In genomic region chr8:48844961-48845360, GRCm38 (mm10) we compare ENCODE assay signal across 9 mouse cellular contexts. TPM values are rescaled to one million over a fixed set of nuclear protein-coding genes. Genes with fewer than 3 reads are reported as not detected.
DNase-seq lines count a peak whose midpoint lies in the region; ATAC-seq and TF ChIP-seq lines count a peak whose summit lies in the region.
"Had no signal": no experiment of that assay in that cellular context is flagged by ENCODE, and none has a peak within 500 bp of the region (broad histone marks: within the 10 kb centered on the region; RNA-seq: fewer than 3 reads in every experiment).

No protein-coding gene starts in this region.

- DNase-seq in embryo, embryonic 10.5 days (ENCODE audit: low spot score): peak; percentile 39
- DNase-seq in embryo, embryonic 11 days: no peak
- DNase-seq in embryonic facial prominence, embryonic 14.5 days (ENCODE audit: low spot score): no peak
- DNase-seq in kidney, adult 2 months: peak; percentile 43
- peak; percentile 92 for DNase-seq in midbrain, embryonic 11.5 days (ENCODE audit: low spot score, missing footprints)
- DNase-seq in spleen, adult 18-20 months: no peak
- no peak for DNase-seq in frontal cortex, postnatal 36 days (ENCODE audit: low spot score in 2 of 2)
- no peak for DNase-seq in thymus, postnatal 4 days

- 10% methylated on average over 11 of the region's 12 CpGs for WGBS in embryonic facial prominence, embryonic 14.5 days
- WGBS in kidney, adult 2 months: 19% methylated on average over 12 of the region's 12 CpGs
- 4% methylated on average over 12 of the region's 12 CpGs for WGBS in midbrain, embryonic 11.5 days

- H3K4me1 ChIP-seq in embryonic facial prominence, embryonic 14.5 days (ENCODE audit: control insufficient read depth, insufficient read depth, low read length): peaks cover 16% of the 10 kb centered on the region
- no peaks in the 10 kb centered on the region for H3K4me1 ChIP-seq in kidney, adult 2 months (ENCODE audit: control insufficient read depth, insufficient read depth, low read length)
- peaks cover 28% of the 10 kb centered on the region for H3K4me1 ChIP-seq in midbrain, embryonic 11.5 days (ENCODE audit: control insufficient read depth, insufficient read depth, low read length)

- no peaks in the 10 kb centered on the region; the same call in 1 of the 2 replicates for H3K27me3 ChIP-seq in embryonic facial prominence, embryonic 14.5 days (replicated peaks; ENCODE audit: control insufficient read depth, insufficient read depth, low read length)
- no peaks in the 10 kb centered on the region; the same call in 1 of the 2 replicates for H3K27me3 ChIP-seq in kidney, adult 2 months (replicated peaks; ENCODE audit: control insufficient read depth, insufficient read depth, low read length)
- peaks cover 21% of the 10 kb centered on the region for H3K27me3 ChIP-seq in midbrain, embryonic 11.5 days (ENCODE audit: control insufficient read depth, insufficient read depth, low read length)

- H3K9ac ChIP-seq in embryonic facial prominence, embryonic 14.5 days (ENCODE audit: low read depth, low read length): peak overlapping the region; percentile 85
- peak overlapping the region; percentile 68 for H3K9ac ChIP-seq in midbrain, embryonic 11.5 days (ENCODE audit: low read length)

- H3K4me3 ChIP-seq in embryonic facial prominence, embryonic 14.5 days (ENCODE audit: low read depth, low read length): peak overlapping the region; percentile 84
- no peak overlapping the region for H3K4me3 ChIP-seq in kidney, adult 2 months (ENCODE audit: insufficient read depth, low read depth, low read length)
- H3K4me3 ChIP-seq in midbrain, embryonic 11.5 days (ENCODE audit: low read depth, low read length): peak overlapping the region; percentile 80
- H3K4me3 ChIP-seq: megakaryocyte, embryonic 14.5 days had no signal

- no peak overlapping the region for H3K27ac ChIP-seq in embryonic facial prominence, embryonic 14.5 days (replicated peaks; ENCODE audit: low read depth, low read length)
- H3K27ac ChIP-seq in kidney, adult 2 months (ENCODE audit: insufficient read depth, low read depth, low read length): no peak overlapping the region
- H3K27ac ChIP-seq in midbrain, embryonic 11.5 days (ENCODE audit: low read depth, low read length): peak overlapping the region; percentile 28; the same call in 1 of the 2 replicates

- no peak for TF ChIP-seq CTCF in kidney, adult 2 months (conservative IDR thresholded peaks at IDR 0.05; ENCODE audit: insufficient read depth, insufficient read length, low read depth, low read length)

- TF ChIP-seq POLR2A in kidney, adult 2 months (IDR thresholded peaks at IDR 0.05; ENCODE audit: low read depth, low read length): no peak

- ATAC-seq in embryonic facial prominence, embryonic 14.5 days (ENCODE audit: low read depth): no peak; the same call in 1 of the 2 replicates
- ATAC-seq in midbrain, embryonic 11.5 days (ENCODE audit: low FRiP score): no peak

- peak overlapping the region; percentile 95 for H3K4me2 ChIP-seq in embryonic facial prominence, embryonic 14.5 days (ENCODE audit: low read depth, low read length)
- peak overlapping the region; percentile 51 for H3K4me2 ChIP-seq in midbrain, embryonic 11.5 days

- no peaks in the 10 kb centered on the region for H3K36me3 ChIP-seq in embryonic facial prominence, embryonic 14.5 days (ENCODE audit: control insufficient read depth, insufficient read depth, low read length)
- no peaks in the 10 kb centered on the region for H3K36me3 ChIP-seq in kidney, adult 2 months (ENCODE audit: control insufficient read depth, insufficient read depth, low read length)
- H3K36me3 ChIP-seq in midbrain, embryonic 11.5 days (ENCODE audit: control insufficient read depth, insufficient read depth, low read length): no peaks in the 10 kb centered on the region

- H3K9me3 ChIP-seq in embryonic facial prominence, embryonic 14.5 days (ENCODE audit: control insufficient read depth, low read length): no peaks in the 10 kb centered on the region
- no peaks in the 10 kb centered on the region for H3K9me3 ChIP-seq in midbrain, embryonic 11.5 days (ENCODE audit: control insufficient read depth, low read length)
- H3K9me3 ChIP-seq: megakaryocyte, embryonic 14.5 days had no signal

RNA-seq across cellular contexts. Expression of gene Tenm3, which starts 1.2 kb away (rescaled TPM):
- 48.3 and 48.6 TPM in 2 replicates for polyA plus RNA-seq in embryonic facial prominence, embryonic 14.5 days (2014; fragmentation: Nextera tagmentation; extraction: Ambion mirVana)
- polyA plus RNA-seq in kidney, adult 2 months (2012; rRNA removed): 2.0 and 2.4 TPM in 2 replicates
- 38.2 and 39.6 TPM in 2 replicates for polyA plus RNA-seq in midbrain, embryonic 11.5 days (2014; fragmentation: Nextera tagmentation; extraction: Ambion mirVana)

Comparison
In these comparisons a context has a peak if more than half of its experiments do, and no peak if none do; other contexts are left out.
1. DNase-seq: peak in embryo, embryonic 10.5 days (single experiment), kidney, adult 2 months (single experiment) and midbrain, embryonic 11.5 days (single experiment); none in embryo, embryonic 11 days (single experiment), embryonic facial prominence, embryonic 14.5 days (single experiment), spleen, adult 18-20 months (0 of 2), frontal cortex, postnatal 36 days (0 of 2) and thymus, postnatal 4 days (single experiment).
2. RNA of gene Tenm3, which starts 1.2 kb away (polyA plus RNA-seq): 48.3 to 48.6 TPM in embryonic facial prominence, embryonic 14.5 days and 38.2 to 39.6 TPM in midbrain, embryonic 11.5 days; 2.0 to 2.4 TPM in kidney, adult 2 months; every median in the first group is over 10 times any median in the second.